Mouse (Mus musculus) testis, adult 2 months (tissue): ENCODE measurements around the gene Colgalt2.

ENCODE experiments used
- CTCF ChIP-seq: fragments of 200-500 bp; IDR thresholded peaks from 2 replicates; pipeline ENCODE4 v1.5.1; 2012; ENCODE audit warnings: low read depth, mild to moderate bottlenecking, inconsistent platforms, low read length, moderate library complexity; ENCODE audit not compliant: control insufficient read depth, insufficient read depth, insufficient replicate concordance
- POLR2A ChIP-seq: fragments of 200-500 bp; IDR thresholded peaks from 2 replicates; pipeline ENCODE4 v1.6.1; 2012; ENCODE audit warnings: low read depth, mild to moderate bottlenecking, inconsistent platforms, low read length, moderate library complexity; ENCODE audit not compliant: control insufficient read depth

- TF ChIP-seq CTCF (no peak), POLR2A (no peak)
Observed at GRCm38 (mm10) chr1:152434166-152434565, 34.5 kb downstream of the Colgalt2 start.
